Mouse (Mus musculus): ENCODE measurements around the gene Fgfr2. TPM values are rescaled to one million over a fixed set of nuclear protein-coding genes. Genes with fewer than 3 reads are reported as not detected.
"Not testable (repeated sequence)": the region's sequence is repeated elsewhere in the genome, so short reads cannot be mapped to it uniquely, and the experiment has no call there.

Fgfr2 gene
- polyA plus RNA-seq, 1 experiment from 2014 or later: 123 TPM

- 78% methylated on average over 3 of the region's 3 CpGs for WGBS
- ATAC-seq (ENCODE audit: low FRiP score, low read depth): no peak
- H3K4me2 ChIP-seq (replicated peaks): no peak overlapping the region
- H3K27ac ChIP-seq: no peak overlapping the region; the same call in 1 of the 2 replicates
- H3K9ac ChIP-seq: no peak overlapping the region
- H3K4me1 ChIP-seq: peaks cover 9% of the 10 kb centered on the region
- H3K9me3 ChIP-seq: no peaks in the 10 kb centered on the region
- H3K4me3 ChIP-seq: no peak overlapping the region
- H3K36me3 ChIP-seq: no peaks in the 10 kb centered on the region
- H3K27me3 ChIP-seq: no peaks in the 10 kb centered on the region
Observed at GRCm38 (mm10) chr7:132443134-132443533, 680.0 kb downstream of the Fgfr2 start.

DNA sequence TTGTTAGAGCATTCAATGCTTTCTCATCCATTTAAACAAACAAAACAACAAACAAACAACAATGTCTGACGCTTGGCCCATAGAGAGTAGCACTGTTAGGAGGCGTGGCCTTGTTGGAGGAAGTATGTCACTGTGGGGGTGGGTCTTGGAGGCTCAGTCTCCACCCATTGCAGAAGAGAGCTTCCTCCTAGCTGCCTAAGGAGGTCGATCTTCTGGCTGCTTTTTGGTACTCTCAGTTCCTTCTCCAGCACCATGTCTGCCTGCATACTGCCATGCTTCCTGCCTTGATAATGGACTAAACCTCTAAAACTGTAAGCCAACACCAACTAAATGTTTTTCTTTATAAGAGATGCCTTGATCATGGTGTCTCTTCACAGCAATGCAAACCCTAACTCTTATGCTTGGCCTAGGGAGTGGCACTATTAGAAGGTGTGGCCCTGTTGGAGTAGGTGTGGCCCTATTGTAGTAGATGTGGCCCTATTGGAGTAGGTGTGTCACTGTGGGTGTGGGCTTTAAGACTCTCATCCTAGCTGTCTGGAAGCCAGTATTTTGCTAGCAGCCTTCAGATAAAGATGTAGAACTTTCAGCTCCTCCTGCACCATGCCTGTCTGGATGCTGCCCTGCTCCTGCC lies 680.9 kb downstream of the Fgfr2 start:
- H3K27me3 ChIP-seq; H3K4me2 ChIP-seq (replicated peaks); H3K9me3 ChIP-seq; H3K4me3 ChIP-seq; H3K4me1 ChIP-seq; ATAC-seq (ENCODE audit: low FRiP score, low read depth); H3K36me3 ChIP-seq; H3K27ac ChIP-seq; H3K9ac ChIP-seq: not testable (repeated sequence)
- 89% methylated on average over 3 of the region's 3 CpGs for WGBS

DNA sequence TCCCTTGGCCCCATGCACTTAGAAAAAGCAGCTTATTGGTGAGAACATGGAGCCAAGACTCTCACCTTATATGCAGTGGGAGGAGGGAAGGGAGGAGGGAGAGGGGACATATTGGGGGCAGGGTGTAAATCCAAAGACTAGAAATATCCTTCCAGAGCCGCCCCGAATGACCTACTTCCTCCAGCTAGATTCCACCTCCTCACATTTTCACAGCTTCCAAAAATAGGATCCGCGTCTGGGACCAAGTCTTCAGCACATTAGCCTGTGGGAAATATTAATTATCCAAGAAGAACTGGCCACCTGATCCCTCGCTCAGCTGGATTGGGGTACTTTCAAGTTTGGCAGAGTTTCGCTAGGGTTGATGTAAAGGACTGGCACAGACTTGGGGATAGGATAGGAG lies 683.2 kb downstream of the Fgfr2 start:
- H3K27ac ChIP-seq: no peak overlapping the region
- H3K4me2 ChIP-seq (replicated peaks): no peak overlapping the region
- ATAC-seq (ENCODE audit: low FRiP score, low read depth): no peak
- no peak overlapping the region for H3K9ac ChIP-seq
- peaks cover 9% of the 10 kb centered on the region for H3K4me1 ChIP-seq
- no peaks in the 10 kb centered on the region for H3K36me3 ChIP-seq
- no peaks in the 10 kb centered on the region for H3K27me3 ChIP-seq
- no peaks in the 10 kb centered on the region for H3K9me3 ChIP-seq
- 89% methylated on average over 6 of the region's 6 CpGs for WGBS
- H3K4me3 ChIP-seq: no peak overlapping the region

DNA sequence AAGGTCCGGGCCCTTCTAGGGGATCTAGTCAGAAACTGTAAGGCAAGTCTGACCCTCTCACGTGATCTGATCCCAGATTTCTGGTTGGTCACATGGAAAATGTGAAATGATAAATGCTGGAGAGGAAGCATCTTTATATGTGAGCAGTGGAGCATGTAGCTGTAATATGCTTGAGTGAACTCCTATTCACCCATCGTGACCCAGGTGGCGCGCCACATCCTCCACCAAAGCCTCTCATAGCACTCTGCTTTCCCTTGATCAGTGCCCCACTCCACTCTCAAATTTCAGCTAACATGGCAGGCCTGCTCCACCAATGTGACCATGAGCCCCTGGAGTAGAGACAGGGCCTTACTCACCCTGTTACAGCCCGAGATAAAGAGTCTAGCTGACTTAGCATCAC lies 685.1 kb downstream of the Fgfr2 start:
- no peaks in the 10 kb centered on the region for H3K36me3 ChIP-seq
- 84% methylated on average over 6 of the region's 6 CpGs for WGBS
- H3K27me3 ChIP-seq: no peaks in the 10 kb centered on the region
- H3K27ac ChIP-seq: no peak overlapping the region
- H3K9me3 ChIP-seq: no peaks in the 10 kb centered on the region
- peaks cover 13% of the 10 kb centered on the region; the same call in 1 of the 2 replicates for H3K4me1 ChIP-seq
- no peak for ATAC-seq (ENCODE audit: low FRiP score, low read depth)
- no peak overlapping the region for H3K9ac ChIP-seq
- no peak overlapping the region for H3K4me3 ChIP-seq
- H3K4me2 ChIP-seq (replicated peaks): no peak overlapping the region

DNA sequence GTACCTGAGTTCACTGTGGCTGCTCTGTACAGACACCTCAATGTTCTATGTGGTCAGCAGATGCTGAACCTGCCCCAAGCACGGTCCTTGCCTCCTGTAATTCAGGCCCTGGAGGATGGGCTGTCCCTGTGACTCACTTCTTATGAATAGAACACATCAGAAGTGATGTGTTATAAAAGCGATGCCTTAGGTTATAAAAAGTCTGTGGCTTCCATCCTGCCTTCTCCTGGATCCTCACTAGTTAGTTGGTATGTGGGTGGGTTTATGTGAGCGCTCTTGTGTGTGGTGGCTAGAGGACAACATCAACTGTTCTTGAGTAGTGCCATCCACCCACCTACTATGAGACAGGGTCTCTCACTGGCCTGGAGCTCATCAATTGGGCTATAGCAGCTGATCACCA lies 685.7 kb downstream of the Fgfr2 start:
- Histone ChIP-seq H3K4me2 (replicated peaks) (no peak overlapping the region), H3K36me3 (no peaks in the 10 kb centered on the region), H3K9me3 (no peaks in the 10 kb centered on the region), H3K4me3 (no peak overlapping the region), H3K9ac (no peak overlapping the region), H3K4me1 (peaks cover 13% of the 10 kb centered on the region; the same call in 1 of the 2 replicates), H3K27me3 (no peaks in the 10 kb centered on the region), H3K27ac (no peak overlapping the region)
- ATAC-seq (ENCODE audit: low FRiP score, low read depth): no peak
- 87% methylated on average over 3 of the region's 3 CpGs for WGBS

DNA sequence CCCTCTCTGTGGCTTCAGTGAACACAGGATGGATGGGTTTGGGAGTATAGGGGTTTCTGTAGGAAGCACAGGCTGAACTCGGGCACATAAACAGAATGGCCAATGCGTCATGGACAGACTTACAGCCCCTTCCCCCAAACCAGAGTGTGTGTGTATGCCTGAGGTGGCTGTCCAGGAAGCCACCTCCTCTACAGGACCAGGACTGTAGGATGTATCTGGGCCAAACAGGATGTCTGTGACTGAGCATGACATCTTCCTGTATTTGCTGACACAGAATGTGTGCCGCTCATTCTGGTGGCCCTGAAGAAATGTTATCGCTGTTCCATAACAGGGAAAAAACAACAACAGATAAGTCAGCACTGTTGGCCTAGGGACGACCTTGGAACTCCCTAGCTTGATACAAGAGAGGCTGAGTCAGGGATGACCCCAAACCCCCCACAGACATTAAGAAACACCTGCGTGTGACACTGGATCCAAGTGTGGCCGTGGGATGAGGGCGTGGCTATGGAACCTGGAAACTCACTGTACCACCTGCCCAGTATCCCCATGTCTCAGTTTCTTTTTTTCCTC lies 687.6 kb downstream of the Fgfr2 start:
- Histone ChIP-seq H3K27ac (no peak overlapping the region), H3K36me3 (no peaks in the 10 kb centered on the region), H3K9me3 (no peaks in the 10 kb centered on the region), H3K4me1 (peaks cover 13% of the 10 kb centered on the region; the same call in 1 of the 2 replicates), H3K9ac (no peak overlapping the region), H3K27me3 (no peaks in the 10 kb centered on the region), H3K4me2 (replicated peaks) (no peak overlapping the region), H3K4me3 (no peak overlapping the region)
- ATAC-seq (ENCODE audit: low FRiP score, low read depth): no peak
- 87% methylated on average over 8 of the region's 8 CpGs for WGBS

DNA sequence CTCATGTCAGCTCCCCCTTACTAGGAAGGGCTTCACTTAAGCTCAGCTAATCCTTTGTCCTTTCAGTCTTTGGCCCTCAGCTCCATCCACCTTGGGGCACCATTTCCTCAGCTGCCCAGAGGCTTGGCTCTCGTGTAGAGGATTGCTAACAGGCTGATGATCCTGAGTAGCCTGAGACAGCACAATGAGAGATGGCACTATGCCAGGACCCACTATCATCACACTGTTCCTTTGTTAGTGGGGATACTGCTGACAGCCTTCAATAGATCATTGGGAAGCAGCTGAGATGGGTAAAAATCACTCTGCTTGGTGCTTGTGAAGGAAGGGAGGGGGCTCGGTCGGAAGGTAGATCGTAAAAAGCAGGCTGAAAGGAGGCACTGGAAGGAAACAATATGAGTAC lies 693.8 kb downstream of the Fgfr2 start:
- no peak for ATAC-seq (ENCODE audit: low FRiP score, low read depth)
- 66% methylated on average over 4 of the region's 4 CpGs for WGBS
- Histone ChIP-seq H3K36me3 (no peaks in the 10 kb centered on the region), H3K27me3 (no peaks in the 10 kb centered on the region), H3K27ac (no peak overlapping the region), H3K9ac (no peak overlapping the region), H3K9me3 (no peaks in the 10 kb centered on the region), H3K4me3 (no peak overlapping the region), H3K4me1 (peaks cover 9% of the 10 kb centered on the region; the same call in 1 of the 2 replicates), H3K4me2 (replicated peaks) (no peak overlapping the region)

- WGBS: 93% methylated on average over 4 of the region's 4 CpGs
- no peaks in the 10 kb centered on the region for H3K4me1 ChIP-seq
- H3K27ac ChIP-seq: no peak overlapping the region
- no peak overlapping the region for H3K4me3 ChIP-seq
- no peaks in the 10 kb centered on the region for H3K9me3 ChIP-seq
- no peak overlapping the region for H3K9ac ChIP-seq
- H3K4me2 ChIP-seq (replicated peaks): no peak overlapping the region
- no peak for ATAC-seq (ENCODE audit: low FRiP score, low read depth)
- H3K27me3 ChIP-seq: no peaks in the 10 kb centered on the region
- no peaks in the 10 kb centered on the region for H3K36me3 ChIP-seq
Observed at GRCm38 (mm10) chr7:132428308-132428707, 694.8 kb downstream of the Fgfr2 start.

DNA sequence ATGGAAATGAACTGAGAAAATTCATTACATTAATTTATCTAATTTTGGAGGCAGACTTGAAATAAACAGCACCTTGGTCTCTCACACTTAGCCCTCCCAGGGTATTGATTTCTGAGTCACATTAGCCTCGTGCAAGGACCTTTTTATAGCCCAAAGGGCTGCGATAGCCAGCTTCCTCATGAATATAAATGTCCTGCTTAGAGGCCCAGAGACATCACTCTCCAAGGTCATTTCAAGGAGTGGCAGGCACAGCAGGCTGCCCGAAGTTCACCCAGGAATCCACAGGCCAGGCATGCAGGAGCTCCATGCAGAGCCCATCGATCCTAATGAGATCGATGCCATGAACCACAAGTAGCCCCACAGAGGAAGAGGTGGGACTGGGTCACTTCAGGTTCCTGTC lies 697.1 kb downstream of the Fgfr2 start:
- no peak overlapping the region for H3K4me2 ChIP-seq (replicated peaks)
- WGBS: 70% methylated on average over 5 of the region's 5 CpGs

GRCm38 (mm10) chr7:132425364-132425999 lies 697.7 kb downstream of the Fgfr2 start:
- H3K4me3 ChIP-seq: no peak overlapping the region
- H3K27ac ChIP-seq: no peak overlapping the region
- no peak for ATAC-seq (ENCODE audit: low FRiP score, low read depth)
- H3K4me2 ChIP-seq (replicated peaks): no peak overlapping the region
- H3K4me1 ChIP-seq: no peaks in the 10 kb centered on the region
- 66% methylated on average over 11 of the region's 11 CpGs for WGBS
- no peaks in the 10 kb centered on the region for H3K9me3 ChIP-seq
- H3K27me3 ChIP-seq: no peaks in the 10 kb centered on the region
- no peaks in the 10 kb centered on the region for H3K36me3 ChIP-seq
- H3K9ac ChIP-seq: no peak overlapping the region

More for the DNA sequence above, 697.1 kb downstream of the Fgfr2 start:
- no peak for ATAC-seq (ENCODE audit: low FRiP score, low read depth)
- Histone ChIP-seq H3K9me3 (no peaks in the 10 kb centered on the region), H3K4me1 (no peaks in the 10 kb centered on the region), H3K4me3 (no peak overlapping the region), H3K9ac (no peak overlapping the region), H3K36me3 (no peaks in the 10 kb centered on the region), H3K27ac (no peak overlapping the region), H3K27me3 (no peaks in the 10 kb centered on the region)

GRCm38 (mm10) chr7:132423570-132423969 lies 699.6 kb downstream of the Fgfr2 start:
- H3K4me1 ChIP-seq: no peaks in the 10 kb centered on the region
- no peak for ATAC-seq (ENCODE audit: low FRiP score, low read depth)
- H3K36me3 ChIP-seq: no peaks in the 10 kb centered on the region
- H3K9ac ChIP-seq: no peak overlapping the region
- no peaks in the 10 kb centered on the region for H3K9me3 ChIP-seq
- WGBS: 82% methylated on average over 5 of the region's 5 CpGs
- no peak overlapping the region for H3K4me3 ChIP-seq
- H3K27ac ChIP-seq: no peak overlapping the region
- H3K27me3 ChIP-seq: 0 out of 2 replicates have a peak, but pooled peaks cover 3% of the 10 kb centered on the region
- no peak overlapping the region for H3K4me2 ChIP-seq (replicated peaks)

- Histone ChIP-seq H3K4me1 (peaks cover 19% of the 10 kb centered on the region), H3K4me2 (replicated peaks) (no peak overlapping the region), H3K27ac (no peak overlapping the region), H3K9ac (no peak overlapping the region), H3K4me3 (no peak overlapping the region), H3K36me3 (no peaks in the 10 kb centered on the region), H3K9me3 (no peaks in the 10 kb centered on the region), H3K27me3 (0 out of 2 replicates have a peak, but pooled peaks cover 3% of the 10 kb centered on the region)
- no peak for ATAC-seq (ENCODE audit: low FRiP score, low read depth)
- WGBS: 86% methylated on average over 10 of the region's 10 CpGs
Observed at GRCm38 (mm10) chr7:132419378-132420255, 703.5 kb downstream of the Fgfr2 start.
